ENCODE assay signal across 28 mouse cellular contexts in genomic region chr16:42291572-42291971, GRCm38 (mm10). TPM values are rescaled to one million over a fixed set of nuclear protein-coding genes. Genes with fewer than 3 reads are reported as not detected.
A peak's percentile ranks its signal among the peaks of the same experiment; 100 is the strongest.
DNase-seq lines count a peak whose midpoint lies in the region; ATAC-seq lines count a peak whose summit lies in the region.
"Had no signal": no experiment of that assay in that cellular context is flagged by ENCODE, and none has a peak within 500 bp of the region (broad histone marks: within the 10 kb centered on the region; RNA-seq: fewer than 3 reads in every experiment).

No protein-coding gene starts in this region.

- 81% methylated on average over 8 of the region's 8 CpGs for WGBS in forebrain, embryonic 15.5 days
- 70% methylated on average over 8 of the region's 8 CpGs for WGBS in forebrain, embryonic 13.5 days
- 78% methylated on average over 8 of the region's 8 CpGs for WGBS in neural tube, embryonic 13.5 days
- WGBS in midbrain, embryonic 15.5 days, result 54% methylated on average over 8 of the region's 8 CpGs
- WGBS in limb, embryonic 10.5 days, result 79% methylated on average over 8 of the region's 8 CpGs

- peaks cover 5% of the 10 kb centered on the region; the same call in 1 of the 2 replicates for H3K4me1 ChIP-seq in forebrain, embryonic 15.5 days
- H3K4me1 ChIP-seq in forebrain, embryonic 13.5 days, result no peaks in the 10 kb centered on the region
- H3K4me1 ChIP-seq in neural tube, embryonic 13.5 days (replicated peaks), result 0 out of 2 replicates have a peak, but pooled peaks cover 4% of the 10 kb centered on the region
- H3K4me1 ChIP-seq in midbrain, embryonic 15.5 days, result peaks cover 16% of the 10 kb centered on the region; the same call in 1 of the 2 replicates
- no peaks in the 10 kb centered on the region for H3K4me1 ChIP-seq in limb, embryonic 10.5 days
- H3K4me1 ChIP-seq: heart, embryonic 13.5 days; liver, embryonic 12.5 days; megakaryocyte, embryonic 14.5 days; stomach, embryonic 15.5 days had no signal

- no peaks in the 10 kb centered on the region for H3K27me3 ChIP-seq in forebrain, embryonic 15.5 days
- H3K27me3 ChIP-seq in forebrain, embryonic 13.5 days, result no peaks in the 10 kb centered on the region
- H3K27me3 ChIP-seq in neural tube, embryonic 13.5 days, result no peaks in the 10 kb centered on the region
- H3K27me3 ChIP-seq in midbrain, embryonic 15.5 days (replicated peaks), result no peaks in the 10 kb centered on the region
- H3K27me3 ChIP-seq in limb, embryonic 10.5 days (ENCODE audit: low read depth, poor library complexity, severe bottlenecking), result no peaks in the 10 kb centered on the region
- H3K27me3 ChIP-seq: CH12.LX; heart, embryonic 13.5 days; liver, embryonic 12.5 days; stomach, embryonic 15.5 days had no signal

- no peak overlapping the region for H3K9ac ChIP-seq in forebrain, embryonic 15.5 days (replicated peaks)
- no peak overlapping the region for H3K9ac ChIP-seq in forebrain, embryonic 13.5 days
- no peak overlapping the region for H3K9ac ChIP-seq in neural tube, embryonic 13.5 days
- H3K9ac ChIP-seq in midbrain, embryonic 15.5 days, result no peak overlapping the region
- H3K9ac ChIP-seq: forebrain, postnatal 0 days; heart, embryonic 13.5 days; liver, embryonic 12.5 days; liver, postnatal 0 days; stomach, embryonic 15.5 days had no signal

- no peaks in the 10 kb centered on the region; the same call in 1 of the 2 replicates for H3K36me3 ChIP-seq in forebrain, embryonic 15.5 days
- H3K36me3 ChIP-seq in forebrain, embryonic 13.5 days (ENCODE audit: poor library complexity, severe bottlenecking), result peaks cover 6% of the 10 kb centered on the region; the same call in 1 of the 2 replicates
- H3K36me3 ChIP-seq in neural tube, embryonic 13.5 days, result peaks cover 6% of the 10 kb centered on the region; the same call in 1 of the 2 replicates
- peaks cover 5% of the 10 kb centered on the region; the same call in 1 of the 2 replicates for H3K36me3 ChIP-seq in midbrain, embryonic 15.5 days (replicated peaks)
- H3K36me3 ChIP-seq in limb, embryonic 10.5 days, result peaks cover 6% of the 10 kb centered on the region; the same call in 1 of the 2 replicates
- H3K36me3 ChIP-seq: heart, embryonic 13.5 days; liver, embryonic 12.5 days; stomach, embryonic 15.5 days had no signal

- no peak overlapping the region for H3K4me2 ChIP-seq in forebrain, embryonic 15.5 days (replicated peaks)
- no peak overlapping the region for H3K4me2 ChIP-seq in forebrain, embryonic 13.5 days
- no peak overlapping the region for H3K4me2 ChIP-seq in neural tube, embryonic 13.5 days
- no peak overlapping the region for H3K4me2 ChIP-seq in midbrain, embryonic 15.5 days
- H3K4me2 ChIP-seq: heart, embryonic 13.5 days; liver, embryonic 12.5 days; stomach, embryonic 15.5 days had no signal

- H3K27ac ChIP-seq in forebrain, embryonic 15.5 days (replicated peaks), result no peak overlapping the region
- no peak overlapping the region for H3K27ac ChIP-seq in forebrain, embryonic 13.5 days
- H3K27ac ChIP-seq in neural tube, embryonic 13.5 days (replicated peaks), result 0 out of 2 replicates have a peak overlapping the region, but pooled peaks have one; percentile 43
- no peak overlapping the region for H3K27ac ChIP-seq in midbrain, embryonic 15.5 days
- H3K27ac ChIP-seq in limb, embryonic 10.5 days, result no peak overlapping the region
- H3K27ac ChIP-seq: heart, embryonic 13.5 days; left cerebral cortex, adult 2 months; liver, embryonic 12.5 days; stomach, embryonic 15.5 days had no signal

- ATAC-seq in forebrain, embryonic 15.5 days (replicated peaks), result peak; percentile 51
- ATAC-seq in forebrain, embryonic 13.5 days, result no peak; the same call in 1 of the 2 replicates
- no peak; the same call in 1 of the 2 replicates for ATAC-seq in neural tube, embryonic 13.5 days (ENCODE audit: low read depth)
- peak; percentile 67 for ATAC-seq in midbrain, embryonic 15.5 days (replicated peaks)
- ATAC-seq: activated CD4-positive, CD25-positive, alpha-beta regulatory T cell, adult 4 months; forebrain, postnatal 0 days; inflammation-experienced regulatory T-cells, adult 6 months; liver, embryonic 12.5 days; liver, postnatal 0 days; lung, postnatal 0 days had no signal

- no peaks in the 10 kb centered on the region for H3K9me3 ChIP-seq in forebrain, embryonic 15.5 days
- H3K9me3 ChIP-seq in forebrain, embryonic 13.5 days (replicated peaks), result no peaks in the 10 kb centered on the region
- no peaks in the 10 kb centered on the region for H3K9me3 ChIP-seq in neural tube, embryonic 13.5 days
- no peaks in the 10 kb centered on the region for H3K9me3 ChIP-seq in midbrain, embryonic 15.5 days
- H3K9me3 ChIP-seq in limb, embryonic 10.5 days (replicated peaks), result no peaks in the 10 kb centered on the region
- H3K9me3 ChIP-seq: heart, embryonic 13.5 days; liver, embryonic 12.5 days; stomach, embryonic 15.5 days had no signal

- no peak for DNase-seq in neural tube, embryonic 10.5 days (ENCODE audit: extremely low spot score, low spot score)
- DNase-seq in limb, embryonic 10.5 days (ENCODE audit: low spot score), result no peak
- no peak for DNase-seq in layer of hippocampus, postnatal 25 days (ENCODE audit: extremely low spot score in 1 of 2, low spot score in 1 of 2)
- DNase-seq: adrenal gland, adult 2 months; adrenal gland, postnatal 36 days; cerebellum, adult 8-10 months; cerebellum, postnatal 36 days; forebrain, postnatal 0 days; heart, postnatal 10 days; kidney, adult 11 months; kidney, postnatal 14 days; liver, postnatal 0 days; lung, postnatal 4 days; right cerebral cortex, postnatal 14 days had no signal

- no peak overlapping the region for H3K4me3 ChIP-seq in forebrain, embryonic 15.5 days
- H3K4me3 ChIP-seq in forebrain, embryonic 13.5 days, result no peak overlapping the region
- no peak overlapping the region for H3K4me3 ChIP-seq in neural tube, embryonic 13.5 days
- H3K4me3 ChIP-seq in midbrain, embryonic 15.5 days, result no peak overlapping the region
- no peak overlapping the region for H3K4me3 ChIP-seq in limb, embryonic 10.5 days
- H3K4me3 ChIP-seq: heart, embryonic 13.5 days; left cerebral cortex, adult 2 months; liver, embryonic 12.5 days; megakaryocyte, embryonic 14.5 days; stomach, embryonic 15.5 days had no signal

RNA-seq across cellular contexts. Expression of gene Gap43, which starts 48.9 kb away (rescaled TPM):
- 699 and 719 TPM in 2 replicates for polyA plus RNA-seq in forebrain, embryonic 15.5 days (2015; fragmentation: Nextera tagmentation; extraction: Ambion mirVana)
- 389 and 408 TPM in 2 replicates for polyA plus RNA-seq in forebrain, embryonic 13.5 days (2015; fragmentation: Nextera tagmentation; extraction: Ambion mirVana)
- 1,023 and 1,039 TPM in 2 replicates for polyA plus RNA-seq in neural tube, embryonic 13.5 days (2015; fragmentation: Nextera tagmentation; extraction: Ambion mirVana)
- polyA plus RNA-seq in midbrain, embryonic 15.5 days (2015; fragmentation: Nextera tagmentation; extraction: Ambion mirVana), result 1,472 and 1,557 TPM in 2 replicates
- polyA plus RNA-seq in limb, embryonic 10.5 days (2016; fragmentation: Nextera tagmentation; extraction: Ambion mirVana), result 40.6 and 51.2 TPM in 2 replicates
- total RNA-seq in layer of hippocampus, postnatal 25 days (2021), result 100 to 1,000 TPM; 204 to 232 TPM
- total RNA-seq: CH12.LX; hematopoietic stem cell, adult 5-6 weeks had no signal
- polyA plus RNA-seq: activated CD4-positive, CD25-positive, alpha-beta regulatory T cell, adult 4 months; adrenal gland, adult 2 months; inflammation-experienced regulatory T-cells, adult 6 months had no signal

Comparison
In these comparisons a context has a peak if more than half of its experiments do, and no peak if none do; other contexts are left out.
1. ATAC-seq: peak in forebrain, embryonic 15.5 days (single experiment) and midbrain, embryonic 15.5 days (single experiment); none in forebrain, embryonic 13.5 days (single experiment) and neural tube, embryonic 13.5 days (single experiment).